Mouse (Mus musculus) erythroblast, adult 5-6 weeks (primary cell): Measurements from ENCODE around the gene Gm3045. TPM values are rescaled to one million over a fixed set of nuclear protein-coding genes. Genes with fewer than 3 reads are reported as not detected.

Experiments
- ATAC-seq: replicated peaks from 2 replicates; pipeline ENCODE4 v1.8.0; 2016; ENCODE audit warnings: moderate number of reproducible peaks, mild to moderate bottlenecking, moderate TSS enrichment, inconsistent platforms; ENCODE audit not compliant: poor library complexity, low FRiP score, severe bottlenecking
- total RNA-seq, 2 experiments: library from RNA; stranded (forward) in 1 of 2; stranded (reverse) in 1 of 2; fragments of 150-400 nt in 1 of 2; fragments of 200-764, 138-1000 nt in 1 of 2; gene quantifications; 2 replicates each; pipeline versions ENCODE4 v1.2.3 to v1.2.4; 2015 to 2017; ENCODE audit warnings: low replicate concordance in 2 of 2

Gm3045 gene
- not detected in 2 replicates for total RNA-seq (2015; ENCODE audit: low replicate concordance)
- total RNA-seq (2017; ENCODE audit: low replicate concordance): not detected in 2 replicates

DNA sequence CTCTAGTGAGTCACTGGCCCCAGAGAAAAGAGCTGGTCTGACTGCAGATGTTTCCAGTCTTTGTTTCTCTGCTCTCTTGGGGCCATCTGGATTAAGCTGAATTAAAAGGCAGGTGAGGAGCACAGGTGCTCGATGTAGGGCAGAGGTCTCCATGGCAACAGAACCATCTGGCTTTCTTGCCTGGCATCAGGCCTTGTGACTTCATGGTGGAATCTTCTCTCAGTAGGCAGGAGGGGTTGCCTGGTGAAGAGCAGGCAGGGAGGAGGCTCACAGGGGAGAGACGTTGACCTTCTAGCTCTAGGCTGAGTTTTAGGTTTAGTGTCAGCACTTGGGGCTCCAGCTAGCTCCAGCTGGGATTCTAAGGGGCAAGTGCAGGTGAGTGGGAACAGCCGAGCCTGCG lies at the start of gene Gm3045:
Gm3045 (plus strand) TSS at position 230 of the 400 bp plus-strand sequence.
- ATAC-seq: no peak

DNA sequence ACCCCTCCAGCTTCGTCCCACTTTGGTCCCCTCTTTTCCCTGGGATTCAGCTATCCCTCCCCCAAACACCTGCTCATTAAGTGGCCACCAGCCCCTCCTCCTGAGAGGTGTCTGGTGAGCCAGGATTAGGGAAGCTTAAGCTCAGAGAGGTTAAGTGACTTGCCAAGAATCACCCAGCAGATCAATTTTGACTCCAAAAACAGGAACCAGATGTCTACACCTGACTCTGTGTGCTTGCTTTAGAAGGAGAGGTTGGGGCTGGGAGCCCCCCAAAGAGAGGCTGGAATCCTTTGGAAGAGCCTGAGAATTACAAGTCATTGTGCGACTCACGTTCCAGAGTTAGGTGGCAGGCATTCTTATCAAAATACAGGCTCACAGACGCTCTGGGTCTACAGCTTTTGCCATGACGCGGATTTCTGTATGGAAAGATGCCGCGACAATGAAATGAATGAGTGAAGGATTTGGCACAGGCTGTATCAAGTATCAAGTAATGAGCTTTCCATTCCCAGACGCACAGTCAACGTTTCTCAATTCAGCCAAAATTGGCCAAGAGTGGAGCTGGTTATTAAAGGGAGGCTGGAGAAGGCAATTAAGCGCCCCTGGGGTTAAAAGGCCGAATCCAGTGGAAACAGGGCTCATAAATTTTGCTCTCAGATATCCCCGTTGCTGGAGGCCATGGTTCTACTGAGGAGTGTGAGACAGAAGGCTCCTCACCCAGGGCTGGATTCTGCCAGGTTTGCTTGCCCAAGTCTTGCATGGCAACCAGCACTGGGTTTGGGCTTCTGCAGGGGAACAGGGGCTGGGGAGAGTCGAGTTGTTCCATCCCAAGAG lies 45.3 kb upstream of the Gm3045 start:
- no peak for ATAC-seq

DNA sequence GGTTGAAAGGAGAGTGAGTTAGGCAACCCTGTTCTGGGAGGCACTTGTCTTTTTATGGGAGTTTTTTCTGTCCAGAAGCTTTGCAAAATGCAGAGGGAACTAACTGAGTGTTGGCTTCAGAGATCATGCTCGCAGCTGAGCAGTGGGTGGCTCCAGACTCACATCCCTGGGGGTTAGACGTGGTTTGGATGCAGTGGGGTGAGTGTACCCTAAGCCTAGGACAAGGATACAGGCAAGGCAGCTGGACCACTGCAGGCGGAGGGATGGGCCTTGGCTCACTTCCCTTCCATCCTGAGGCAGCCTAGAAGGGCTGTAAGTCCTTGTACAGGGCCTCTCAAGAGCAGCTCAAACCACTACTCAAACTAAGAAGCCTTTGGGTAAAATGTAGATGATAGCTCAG lies 43.0 kb upstream of the Gm3045 start:
- no peak for ATAC-seq

DNA sequence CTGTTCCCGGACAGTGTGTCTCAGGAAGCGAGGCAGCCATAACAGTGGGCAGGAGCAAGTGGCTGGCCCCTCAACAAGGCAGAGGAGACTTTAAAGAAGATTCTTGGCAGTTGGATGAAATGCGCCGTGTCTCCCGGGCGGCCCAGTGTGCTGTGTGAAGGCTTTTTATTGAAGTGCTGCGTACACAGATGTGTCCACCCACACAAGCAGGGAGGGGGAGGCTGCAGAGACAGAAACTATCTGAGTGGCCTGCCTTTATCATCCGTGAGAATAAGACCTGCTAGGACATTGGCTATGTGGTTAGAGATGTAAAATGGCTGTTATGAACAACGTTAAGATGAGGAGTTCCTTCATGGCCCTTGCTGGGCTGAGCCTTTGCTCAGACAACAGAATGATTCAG lies 40.0 kb upstream of the Gm3045 start:
- ATAC-seq: no peak

DNA sequence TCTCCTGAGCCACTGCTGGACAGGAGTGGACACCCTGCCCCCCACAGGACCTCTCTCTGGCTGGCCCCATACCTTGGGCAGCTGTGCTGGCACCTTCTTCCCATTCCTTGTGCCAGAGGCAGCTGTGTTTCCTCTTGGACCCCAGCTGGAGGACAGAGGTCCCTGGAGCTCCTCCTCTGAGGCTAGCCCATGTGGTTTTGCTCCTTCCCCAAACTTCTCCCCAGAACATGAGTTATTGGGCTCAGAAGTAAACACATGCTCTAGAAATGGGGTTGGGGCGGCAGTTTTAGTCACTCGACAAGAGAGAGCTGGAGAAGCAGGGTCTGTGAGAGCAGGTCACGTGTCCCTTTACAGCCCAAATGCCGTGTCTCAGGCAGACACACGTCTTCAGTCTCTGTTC lies 39.0 kb upstream of the Gm3045 start:
- no peak for ATAC-seq

DNA sequence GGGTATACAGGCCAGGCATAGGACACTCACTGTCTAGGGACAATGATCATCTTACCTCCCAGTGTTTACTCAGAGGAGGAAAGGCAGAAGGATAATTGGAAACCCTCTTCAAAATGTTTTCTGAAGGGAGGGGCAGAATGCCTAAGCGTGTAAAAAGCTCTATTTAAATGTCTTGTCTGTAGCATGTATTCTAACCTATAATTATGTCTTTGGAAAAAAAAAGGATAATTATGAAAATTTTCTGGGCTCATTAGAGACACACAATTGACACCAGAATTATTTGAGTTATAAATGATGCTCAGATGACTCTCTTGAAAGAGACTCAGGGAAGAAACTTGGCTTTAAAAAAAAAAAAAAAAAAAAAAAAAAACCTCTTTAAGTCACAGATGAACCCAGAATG lies 38.4 kb upstream of the Gm3045 start:
- no peak for ATAC-seq

DNA sequence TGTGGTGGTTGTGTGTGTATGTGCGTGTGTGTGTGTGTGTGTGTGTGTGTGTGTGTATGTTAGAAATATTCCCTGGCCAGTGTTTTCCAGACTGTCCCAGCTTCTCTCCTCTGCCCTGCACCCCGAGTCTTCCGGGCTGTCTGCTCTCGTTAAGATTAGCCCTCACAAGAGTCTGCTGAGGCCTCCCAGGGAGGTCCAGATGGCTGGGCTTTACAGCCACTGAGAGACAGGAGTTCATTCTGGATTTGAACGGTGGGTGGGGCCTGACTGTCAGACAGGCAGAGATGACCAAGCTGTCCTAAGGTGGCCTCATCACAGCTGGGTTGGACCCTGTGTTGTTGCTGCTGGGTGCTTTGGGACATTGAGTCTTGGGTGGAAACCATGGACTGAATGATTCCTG lies 28.8 kb upstream of the Gm3045 start:
- ATAC-seq: no peak

DNA sequence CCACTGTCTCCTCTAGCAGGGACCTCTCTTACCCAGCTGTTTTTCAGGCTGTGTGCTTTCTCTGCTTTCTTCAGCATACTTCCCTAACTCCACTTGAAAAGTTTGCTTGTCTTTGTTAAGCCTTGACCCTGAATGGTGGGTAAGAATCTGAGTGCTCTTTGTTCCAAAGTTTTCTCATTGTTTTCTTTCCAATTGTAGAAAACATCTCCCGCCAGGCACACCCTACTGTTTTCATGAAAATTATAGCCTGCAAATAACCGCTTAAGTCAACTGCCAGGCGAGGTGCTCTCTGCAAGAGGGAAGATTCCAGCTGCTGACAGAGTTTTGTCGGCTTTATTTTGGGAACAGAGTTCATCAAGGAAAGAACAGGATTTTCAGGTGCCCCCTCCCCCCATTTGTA lies 25.2 kb upstream of the Gm3045 start:
- no peak for ATAC-seq

DNA sequence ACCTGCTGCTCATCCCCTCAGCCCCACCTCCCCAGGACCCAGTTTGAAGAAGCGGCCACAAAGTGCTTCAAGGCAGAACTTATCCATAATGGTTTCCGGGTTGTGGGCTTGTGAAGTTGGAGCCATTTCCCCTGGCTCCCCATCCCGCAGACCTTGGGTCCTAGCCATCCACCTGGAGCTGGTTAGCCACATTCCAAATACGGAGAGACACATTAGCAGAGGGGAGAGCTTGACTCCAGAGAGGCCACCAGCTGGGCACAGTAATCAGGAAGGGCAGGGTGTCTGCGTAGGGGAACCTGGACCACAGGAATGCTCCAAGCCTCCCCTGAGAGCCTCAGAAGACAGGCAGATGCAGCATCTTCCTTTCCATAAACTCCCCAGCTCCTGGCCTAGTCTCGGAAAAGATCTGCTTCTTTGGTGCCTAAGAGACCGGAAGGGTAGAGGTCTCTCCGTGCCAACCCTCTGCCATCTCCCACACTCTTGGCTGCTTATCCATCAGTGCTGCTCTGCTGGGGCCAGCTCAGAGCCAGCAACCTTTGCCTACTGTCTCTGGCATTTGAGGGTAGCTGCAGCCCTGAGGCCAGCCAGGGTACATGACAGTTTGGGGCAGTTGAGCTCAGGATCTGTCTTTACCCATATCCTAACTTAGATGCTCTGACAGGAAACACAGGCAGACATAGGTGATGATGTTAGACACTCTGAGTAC lies 22.9 kb upstream of the Gm3045 start:
- ATAC-seq: no peak

DNA sequence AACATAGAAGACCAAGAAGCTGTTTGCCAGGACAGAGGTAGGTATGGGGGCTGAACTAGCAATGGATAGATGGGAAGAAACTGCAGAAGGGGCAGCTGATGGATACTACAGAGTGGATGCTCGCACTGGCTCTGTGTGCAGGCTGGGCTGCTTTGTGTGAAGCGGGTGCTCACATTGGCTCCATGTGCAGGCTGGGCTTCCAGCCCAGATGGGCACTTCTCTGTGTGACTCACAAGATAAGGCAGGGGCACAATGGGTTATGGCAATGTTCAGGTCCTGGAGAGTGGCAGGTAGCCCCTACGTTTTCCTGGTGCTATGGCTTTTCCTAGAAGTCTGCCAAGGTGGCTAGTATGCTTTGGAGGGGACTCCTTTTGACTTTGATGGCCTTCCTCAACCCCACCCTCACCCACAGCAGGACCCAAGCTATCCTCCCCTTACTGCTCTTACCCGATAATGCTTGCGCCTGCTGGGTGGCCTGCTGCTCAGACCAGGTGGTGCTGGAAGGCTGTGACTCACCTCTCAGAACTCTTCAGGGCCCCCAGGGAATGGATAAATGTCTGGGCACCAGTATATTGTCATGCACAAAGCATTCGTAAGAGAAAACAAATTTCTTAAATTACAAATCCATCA lies 21.8 kb upstream of the Gm3045 start:
- ATAC-seq: no peak

DNA sequence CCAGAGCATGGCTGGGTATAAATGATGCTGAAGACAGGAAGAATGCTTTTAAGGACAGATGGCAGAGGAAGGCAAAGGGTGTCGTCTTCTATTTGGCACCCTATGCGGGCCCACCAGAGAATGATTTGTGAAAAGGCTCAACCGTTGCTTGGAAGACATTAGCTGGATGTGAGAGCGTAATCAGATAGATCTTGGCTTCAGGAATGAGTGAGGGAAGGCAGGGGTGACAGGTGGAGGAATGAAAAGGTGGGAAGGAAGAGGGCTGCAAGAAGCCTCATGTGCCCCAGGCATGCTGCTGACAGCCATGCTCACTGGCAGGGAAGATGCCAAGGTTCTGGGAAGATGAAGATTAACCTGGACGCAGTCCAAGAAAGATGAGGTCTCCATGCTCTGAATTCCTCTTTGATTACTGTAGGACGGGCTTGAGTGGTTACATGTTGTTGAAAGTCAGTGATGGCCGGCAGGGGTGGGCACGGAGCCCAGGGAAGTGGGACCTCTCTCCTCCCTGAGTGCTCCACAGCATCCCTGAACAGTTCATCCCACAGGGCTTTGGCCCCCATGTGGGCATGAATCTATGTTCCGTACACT lies 14.0 kb upstream of the Gm3045 start:
- no peak for ATAC-seq

DNA sequence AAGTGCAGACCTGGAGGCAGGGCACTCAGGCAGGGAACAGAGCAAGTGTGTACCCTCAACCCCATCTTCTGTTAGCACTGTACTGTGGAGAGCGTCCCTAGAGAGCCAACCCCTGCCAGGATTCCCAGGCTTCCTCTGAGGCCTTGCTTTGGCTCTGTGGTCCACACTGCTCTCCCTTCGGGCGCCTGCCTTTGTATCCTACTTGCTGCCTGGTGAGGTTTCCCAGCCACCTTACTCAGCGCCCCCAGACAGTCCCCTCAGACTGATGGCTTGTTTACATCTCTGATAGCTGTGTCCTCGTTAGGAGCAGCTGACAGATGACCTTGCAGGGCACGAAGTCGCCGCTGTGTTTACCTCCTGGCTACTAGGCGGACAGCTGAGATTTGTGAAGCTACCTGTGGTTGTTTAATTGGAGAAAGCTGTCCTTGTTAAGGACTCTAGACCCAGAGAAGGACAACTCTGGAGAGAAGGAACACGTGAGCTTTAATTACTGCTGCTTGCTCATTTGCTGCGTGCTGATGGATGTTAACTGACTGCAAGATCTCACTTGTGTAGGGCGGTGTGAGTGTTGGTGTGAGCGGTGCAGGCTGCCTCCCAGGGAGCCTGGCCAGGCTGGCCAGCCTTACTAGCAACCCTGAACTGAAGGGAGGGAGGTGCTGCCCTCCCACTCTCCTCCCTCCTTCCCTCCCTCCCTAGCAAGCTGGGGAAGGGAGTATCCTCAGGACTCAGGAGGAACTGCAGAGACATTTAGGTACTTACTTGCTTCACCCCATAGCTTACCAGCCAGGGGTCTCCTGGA lies 7.5 kb upstream of the Gm3045 start:
- no peak for ATAC-seq

DNA sequence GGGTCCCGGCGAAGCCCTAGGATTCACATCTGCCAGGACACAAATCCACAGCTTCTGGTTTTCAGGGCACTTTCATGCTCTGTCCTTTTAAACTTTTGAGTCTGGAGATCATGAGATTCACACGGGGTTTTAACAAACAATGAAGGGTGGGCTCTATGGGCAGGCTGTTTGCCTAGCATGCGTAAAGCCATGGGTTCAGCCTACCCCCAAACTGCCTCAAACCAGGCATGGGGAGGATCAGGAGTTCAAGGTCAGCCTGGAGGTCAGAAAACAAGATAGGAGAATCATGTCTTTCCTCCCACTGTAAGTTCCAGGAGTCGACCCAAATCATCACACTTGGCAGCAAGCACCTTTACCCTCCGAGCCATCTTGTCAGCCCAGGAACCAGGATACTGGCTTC lies 6.9 kb upstream of the Gm3045 start:
- no peak for ATAC-seq

DNA sequence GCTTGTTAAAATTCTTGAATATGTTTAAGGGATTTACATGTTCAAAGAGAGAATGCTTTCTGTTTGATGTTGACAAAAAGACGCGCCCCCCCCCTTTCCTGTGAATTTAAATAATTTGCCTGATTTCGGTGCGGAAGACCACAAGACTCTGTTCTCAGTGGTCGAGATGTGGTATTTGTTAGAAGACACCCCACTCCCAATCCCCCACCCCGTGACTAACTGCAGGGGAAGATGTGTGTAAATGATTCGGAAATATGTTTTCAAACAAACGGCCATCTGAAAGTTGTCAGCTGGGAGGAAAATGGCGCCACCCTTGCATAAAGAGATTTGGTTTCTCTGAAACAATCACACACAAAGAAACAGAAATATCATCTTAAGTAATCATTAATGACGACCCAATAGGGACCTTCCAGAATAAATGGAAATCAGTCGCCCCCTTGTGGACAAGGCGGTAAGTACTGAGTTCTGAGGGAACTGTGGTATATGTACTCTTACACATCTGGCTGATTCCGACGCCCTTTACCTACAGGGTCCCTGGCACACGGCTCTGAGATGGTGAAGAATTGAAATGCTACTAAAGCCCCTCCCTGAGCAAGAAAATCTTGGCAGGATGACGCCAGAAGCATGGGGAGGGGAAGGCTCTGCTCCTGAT lies 4.2 kb upstream of the Gm3045 start:
- ATAC-seq: no peak

DNA sequence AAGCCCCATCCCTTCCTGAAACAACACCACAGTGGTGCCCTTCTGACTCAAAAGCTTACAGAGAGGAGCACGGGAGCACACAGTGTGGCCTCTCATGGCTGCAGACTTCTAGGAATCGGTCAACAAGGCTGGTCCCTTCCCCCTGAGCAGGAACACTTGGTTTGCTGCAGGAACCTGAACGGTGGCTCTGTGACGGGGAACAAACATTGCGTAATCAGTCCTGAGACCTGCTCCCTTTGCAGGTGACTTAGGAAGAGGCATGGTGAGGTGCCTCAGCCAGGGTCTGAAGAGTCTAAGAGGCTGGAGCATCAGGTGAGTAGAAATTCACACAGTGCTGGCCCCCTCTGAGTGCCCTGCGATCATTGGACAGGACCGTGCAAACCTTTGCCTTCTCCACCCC lies 463 bp upstream of the Gm3045 start:
- no peak for ATAC-seq

DNA sequence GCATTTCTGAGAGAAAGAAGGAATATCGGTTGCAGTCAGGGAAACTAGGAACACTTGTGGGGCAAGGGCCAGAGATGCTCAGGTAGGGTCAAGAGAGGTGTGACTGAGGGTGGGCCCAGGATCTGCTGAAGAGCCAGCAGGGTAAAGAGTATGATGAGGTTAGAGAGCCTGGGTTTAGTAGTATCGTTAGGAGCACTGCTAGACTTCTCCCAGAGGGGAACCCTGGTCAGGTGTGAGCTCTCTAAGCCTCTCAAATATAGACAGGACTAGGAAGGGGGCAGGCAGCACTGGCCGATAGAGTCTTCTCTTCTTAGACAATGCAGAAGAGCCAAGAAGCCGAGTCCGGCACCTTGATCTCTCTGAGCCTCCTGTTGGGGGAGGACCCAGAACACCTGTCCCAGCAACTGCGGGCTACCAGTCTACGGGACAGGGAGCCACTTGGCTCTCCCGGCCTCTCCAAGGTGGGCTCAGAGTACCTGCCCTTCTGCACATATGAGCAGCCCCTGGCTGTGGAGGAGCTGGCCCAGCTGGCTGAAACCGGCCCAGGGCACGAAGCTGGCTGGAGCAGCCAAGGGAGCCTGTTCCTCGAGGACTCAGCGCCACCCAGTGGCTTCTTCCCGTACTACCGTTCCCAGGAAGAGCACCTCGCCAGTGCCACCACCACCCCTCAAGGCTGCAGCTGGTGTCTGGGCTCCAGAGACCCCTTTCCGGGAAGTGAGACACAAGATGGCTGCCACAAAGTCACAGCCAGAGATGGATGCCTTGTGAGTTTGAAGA lies 2.5 kb downstream of the Gm3045 start:
- ATAC-seq: no peak

DNA sequence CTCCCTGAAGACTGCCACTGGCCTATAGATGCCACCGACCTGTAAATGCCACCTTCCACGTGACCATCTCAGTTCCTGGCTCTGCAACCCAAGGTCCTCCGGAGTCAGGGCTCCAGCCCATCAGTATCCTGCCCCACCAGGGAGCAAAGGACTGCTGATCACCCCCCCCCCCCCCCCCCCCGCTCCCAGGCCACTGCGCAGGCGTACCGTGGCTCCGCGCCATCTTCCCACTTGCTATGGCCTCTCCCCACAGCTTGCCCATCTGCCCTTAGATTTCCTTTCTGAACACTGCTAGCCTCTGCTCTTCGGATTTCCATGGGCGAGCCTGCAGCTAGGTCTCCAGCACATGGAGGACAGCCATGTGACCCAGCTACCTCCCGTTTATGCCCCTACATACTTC lies 6.1 kb downstream of the Gm3045 start:
- no peak for ATAC-seq

DNA sequence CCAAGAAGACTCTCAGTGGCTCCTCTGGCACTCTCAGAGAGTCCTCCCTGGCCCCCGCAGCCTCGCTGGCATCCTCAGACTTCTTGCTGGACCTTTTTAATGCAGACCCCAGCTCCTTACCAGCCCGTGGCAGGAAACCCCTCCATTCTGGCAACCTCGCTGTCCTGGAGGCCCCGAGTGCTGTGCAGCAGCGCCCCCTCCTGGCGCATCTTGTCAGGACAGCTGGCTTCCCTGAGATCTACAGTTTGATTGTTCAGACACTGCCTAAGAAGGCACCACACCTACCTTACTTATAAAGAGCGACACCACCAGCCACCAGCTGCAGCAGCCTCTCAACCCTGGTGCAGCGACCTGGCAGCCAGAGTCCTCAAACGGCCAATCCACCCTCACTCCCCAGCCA lies 7.1 kb downstream of the Gm3045 start:
- no peak for ATAC-seq
